Mouse (Mus musculus): ENCODE results near the gene Mcpt8.

- no peak for TF ChIP-seq CTCF (IDR thresholded peaks at IDR 0.05; ENCODE audit: low read depth)
- TF ChIP-seq EP300 (IDR thresholded peaks at IDR 0.05; ENCODE audit: low read depth) = no peak
These were observed 3.1 kb downstream of the Mcpt8 start for GRCm38 (mm10) chr14:56082016-56082415.
